Mouse (Mus musculus) hindbrain, embryonic 14.5 days (tissue): ENCODE results near the gene Ifit1bl2. TPM values are rescaled to one million over a fixed set of nuclear protein-coding genes. Genes with fewer than 3 reads are reported as not detected.
"Not testable (repeated sequence)": the region's sequence is repeated elsewhere in the genome, so short reads cannot be mapped to it uniquely, and the experiment has no call there.

Experiments
- ATAC-seq: fragments of 200-750 bp; cut with Nextera tagmentation; 2 replicates; pipeline ENCODE4 v1.8.0; 2017; ENCODE audit warnings: moderate number of reproducible peaks, mild to moderate bottlenecking, moderate TSS enrichment, moderate library complexity; ENCODE audit not compliant: low FRiP score
- DNase-seq: peaks from one replicate; pipeline ENCODE4 v3.0.0-alpha.2; 2015; ENCODE audit warnings: low spot score
- H3K27ac ChIP-seq: fragments of 300-500 bp; sonication (generic); 2 replicates; pipeline ENCODE4 v1.5.1; 2014; ENCODE audit warnings: mild to moderate bottlenecking, moderate library complexity
- H3K27me3 ChIP-seq: fragments of 300-500 bp; sonication (generic); 2 replicates; pipeline ENCODE4 v1.6.1; 2014; ENCODE audit warnings: mild to moderate bottlenecking, low read length, mixed read lengths; ENCODE audit not compliant: control insufficient read depth, insufficient read depth
- H3K36me3 ChIP-seq: fragments of 300-500 bp; sonication (generic); replicated peaks from 2 replicates; pipeline ENCODE4 v1.6.1; 2014; ENCODE audit not compliant: control insufficient read depth, insufficient read depth
- H3K4me1 ChIP-seq: fragments of 300-500 bp; sonication (generic); replicated peaks from 2 replicates; pipeline ENCODE4 v1.6.1; 2014; ENCODE audit warnings: antibody characterized with exemption, low read length, mixed read lengths; ENCODE audit not compliant: control insufficient read depth, insufficient read depth
- H3K4me2 ChIP-seq: fragments of 300-500 bp; sonication (generic); replicated peaks from 2 replicates; pipeline ENCODE4 v1.6.1; 2014; ENCODE audit warnings: mild to moderate bottlenecking, moderate library complexity
- H3K4me3 ChIP-seq: fragments of 300-500 bp; sonication (generic); replicated peaks from 2 replicates; pipeline ENCODE4 v1.5.1; 2014; ENCODE audit warnings: mild to moderate bottlenecking, low read length
- H3K9ac ChIP-seq: fragments of 300-500 bp; sonication (generic); 2 replicates; pipeline ENCODE4 v1.6.1; 2014
- H3K9me3 ChIP-seq: fragments of 300-500 bp; sonication (generic); 2 replicates; pipeline ENCODE4 v1.6.1; 2016; ENCODE audit warnings: low read length; ENCODE audit not compliant: control insufficient read depth
- WGBS: fragments of 180-500 bp; shearing (Covaris S2); extraction: QIAGEN DNeasy Blood & Tissue Kit; methylation state at CpG from one replicate; pipeline ENCODE4 v1.1.7; 2014; 5-methylcytosine and 5-hydroxymethylcytosine counted together
- polyA plus RNA-seq: library from polyadenylated mRNA; unstranded; fragments of >200 nt; fragmentation: Nextera tagmentation; extraction: Ambion mirVana; gene quantifications from 2 replicates; pipeline ENCODE4 v1.2.1, GENCODE M21; 2014

Gene Ifit1bl2
- polyA plus RNA-seq, 1 experiment from 2014 or later: 0.07 TPM

DNA sequence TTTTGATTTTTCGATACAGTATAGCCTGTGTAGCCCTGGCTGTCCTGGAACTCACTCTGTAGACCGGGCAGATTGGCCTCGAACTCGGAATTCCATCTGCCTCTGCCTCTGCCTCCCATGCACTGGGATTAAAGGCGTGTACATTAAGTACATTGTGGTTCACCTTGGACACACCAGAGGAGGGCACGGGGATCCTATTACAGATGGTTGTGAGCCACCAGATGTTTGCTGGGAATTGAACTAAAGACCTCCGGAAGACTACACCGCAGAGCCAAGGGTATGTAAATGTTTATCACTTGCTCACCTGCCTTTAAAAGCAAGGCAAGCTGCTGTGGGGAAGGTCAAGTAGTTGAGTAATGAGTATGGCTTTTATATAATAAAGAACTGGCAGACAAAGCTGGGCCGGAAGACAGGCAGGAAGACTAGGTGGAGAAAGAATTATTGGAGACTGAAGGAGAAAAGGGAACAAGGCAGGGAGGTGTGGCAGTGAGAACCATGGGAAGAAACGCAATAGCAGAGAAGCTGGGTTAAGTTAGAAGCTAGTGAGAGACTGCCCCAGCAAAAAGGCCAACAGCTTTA is 14.8 kb upstream of the Ifit1bl2 start:
- DNase-seq (no peak), ATAC-seq (no peak)
- Histone ChIP-seq H3K9me3 (no peaks in the 10 kb centered on the region), H3K4me1 (no peaks in the 10 kb centered on the region), H3K27ac (no peak overlapping the region), H3K4me2 (no peak overlapping the region), H3K27me3 (no peaks in the 10 kb centered on the region), H3K9ac (no peak overlapping the region), H3K4me3 (no peak overlapping the region), H3K36me3 (no peaks in the 10 kb centered on the region)
- WGBS: 88% methylated on average over 10 of the region's 10 CpGs

DNA sequence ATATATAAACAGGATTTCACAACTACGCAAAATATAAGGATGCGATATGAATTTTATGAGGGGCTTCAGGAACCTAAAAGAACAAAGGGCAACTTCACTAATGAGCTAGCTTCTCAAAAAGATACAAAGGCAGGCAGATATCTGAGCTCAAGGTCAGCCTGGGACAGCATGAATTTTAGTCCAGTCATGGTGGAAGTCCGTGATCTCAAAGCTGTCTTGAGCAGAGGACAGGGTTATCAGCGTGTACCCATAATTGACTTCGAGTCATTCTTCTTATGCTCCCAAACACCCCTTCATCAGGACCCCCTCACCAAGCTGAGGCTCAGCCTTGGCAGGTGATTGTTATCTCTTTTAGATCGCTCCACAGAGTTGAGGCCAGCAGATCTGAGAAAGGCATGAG is 10.5 kb upstream of the Ifit1bl2 start:
- Histone ChIP-seq H3K4me1 (no peaks in the 10 kb centered on the region), H3K27me3 (no peaks in the 10 kb centered on the region), H3K27ac (no peak overlapping the region), H3K36me3 (no peaks in the 10 kb centered on the region), H3K4me2 (no peak overlapping the region), H3K4me3 (no peak overlapping the region), H3K9me3 (no peaks in the 10 kb centered on the region), H3K9ac (no peak overlapping the region)
- DNase-seq (no peak), ATAC-seq (no peak)
- 94% methylated on average over 6 of the region's 6 CpGs for WGBS

DNA sequence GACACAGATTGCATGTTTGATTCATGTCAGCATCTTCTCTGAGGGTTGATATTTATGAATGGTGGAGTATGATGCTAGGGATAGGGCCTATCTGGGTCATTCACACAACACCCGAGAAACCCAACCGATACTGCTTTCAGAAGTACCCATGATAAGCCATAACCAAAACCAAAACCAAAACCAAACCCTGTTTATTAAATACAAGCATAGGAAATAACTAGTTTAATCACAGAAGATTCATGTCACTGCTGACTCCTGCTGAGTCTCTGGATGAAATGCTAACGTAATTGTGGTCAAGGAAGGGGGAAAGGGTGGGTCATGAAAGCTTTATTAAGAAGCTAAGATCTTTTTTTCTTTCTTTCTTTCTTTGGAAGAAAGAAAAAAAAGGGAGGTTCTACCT is 9.7 kb upstream of the Ifit1bl2 start:
- no peaks in the 10 kb centered on the region for H3K27me3 ChIP-seq
- no peak overlapping the region for H3K9ac ChIP-seq
- H3K36me3 ChIP-seq: no peaks in the 10 kb centered on the region
- no peak overlapping the region for H3K4me3 ChIP-seq
- DNase-seq: no peak
- no peak for ATAC-seq
- 86% methylated on average over 3 of the region's 3 CpGs for WGBS
- H3K9me3 ChIP-seq: no peaks in the 10 kb centered on the region
- no peaks in the 10 kb centered on the region for H3K4me1 ChIP-seq
- H3K4me2 ChIP-seq: no peak overlapping the region
- H3K27ac ChIP-seq: no peak overlapping the region

GRCm38 (mm10) chr19:34647630-34648029 is 7.1 kb upstream of the Ifit1bl2 start:
- H3K9me3 ChIP-seq, H3K9ac ChIP-seq, H3K4me2 ChIP-seq, H3K27me3 ChIP-seq, H3K4me1 ChIP-seq, ATAC-seq, H3K27ac ChIP-seq, DNase-seq, H3K4me3 ChIP-seq, H3K36me3 ChIP-seq: not testable (repeated sequence)
- 95% methylated on average over 6 of the region's 8 CpGs for WGBS

DNA sequence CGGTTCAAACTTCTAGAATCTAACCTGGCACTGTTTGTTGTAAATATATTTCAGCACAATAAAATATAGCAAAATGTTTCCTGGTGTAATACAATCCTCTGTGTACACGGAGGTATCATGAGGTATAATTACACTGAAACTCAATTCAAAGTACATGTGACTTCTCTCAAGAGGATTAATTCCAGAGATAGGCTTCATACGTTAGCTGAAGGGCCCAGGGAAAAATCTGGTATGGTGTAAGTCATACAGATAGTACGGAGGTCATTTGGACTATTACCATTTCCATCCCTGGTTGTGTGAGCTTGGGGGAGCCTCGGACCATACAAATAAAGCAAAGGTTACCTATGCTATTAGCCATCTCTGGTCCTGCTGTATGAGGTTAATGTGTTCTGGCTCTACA is 2.1 kb upstream of the Ifit1bl2 start:
- ATAC-seq (no peak), DNase-seq (no peak)
- Histone ChIP-seq H3K4me3 (no peak overlapping the region), H3K9me3 (no peaks in the 10 kb centered on the region), H3K9ac (no peak overlapping the region), H3K36me3 (no peaks in the 10 kb centered on the region), H3K27ac (no peak overlapping the region), H3K4me2 (no peak overlapping the region), H3K27me3 (no peaks in the 10 kb centered on the region), H3K4me1 (no peaks in the 10 kb centered on the region)
- 84% methylated on average over 5 of the region's 5 CpGs for WGBS

GRCm38 (mm10) chr19:34636933-34637557 is 3.5 kb downstream of the Ifit1bl2 start:
- H3K4me3 ChIP-seq: no peak overlapping the region
- no peaks in the 10 kb centered on the region for H3K27me3 ChIP-seq
- no peak overlapping the region for H3K27ac ChIP-seq
- H3K9me3 ChIP-seq: no peaks in the 10 kb centered on the region
- H3K4me1 ChIP-seq: no peaks in the 10 kb centered on the region
- WGBS: 15% methylated on average over 3 of the region's 3 CpGs
- DNase-seq (peak; percentile 69), ATAC-seq (peak; percentile 74; the same call in 1 of the 2 replicates)
- no peak overlapping the region for H3K9ac ChIP-seq
- no peaks in the 10 kb centered on the region for H3K36me3 ChIP-seq
- no peak overlapping the region for H3K4me2 ChIP-seq

DNA sequence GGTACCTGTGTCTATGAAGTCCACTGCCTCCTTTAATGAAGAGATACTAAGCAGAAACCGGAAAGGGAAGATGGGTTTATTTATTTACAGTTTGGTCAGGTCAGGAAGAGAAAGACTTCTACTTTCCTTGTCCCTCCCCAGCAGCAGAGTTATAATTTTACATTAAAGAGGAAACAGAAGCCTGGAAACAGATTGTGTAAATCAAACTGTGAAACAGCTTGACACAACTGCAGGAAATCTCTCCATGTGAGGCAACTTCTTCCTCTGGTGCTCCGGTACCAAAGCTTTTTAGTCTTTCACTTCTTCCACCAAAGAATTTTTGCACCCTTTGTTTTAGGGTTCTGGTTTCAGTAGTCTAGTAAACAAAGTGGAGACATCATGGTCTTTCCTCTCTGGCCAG is 7.1 kb downstream of the Ifit1bl2 start:
- WGBS: 83% methylated on average over 2 of the region's 2 CpGs

DNA sequence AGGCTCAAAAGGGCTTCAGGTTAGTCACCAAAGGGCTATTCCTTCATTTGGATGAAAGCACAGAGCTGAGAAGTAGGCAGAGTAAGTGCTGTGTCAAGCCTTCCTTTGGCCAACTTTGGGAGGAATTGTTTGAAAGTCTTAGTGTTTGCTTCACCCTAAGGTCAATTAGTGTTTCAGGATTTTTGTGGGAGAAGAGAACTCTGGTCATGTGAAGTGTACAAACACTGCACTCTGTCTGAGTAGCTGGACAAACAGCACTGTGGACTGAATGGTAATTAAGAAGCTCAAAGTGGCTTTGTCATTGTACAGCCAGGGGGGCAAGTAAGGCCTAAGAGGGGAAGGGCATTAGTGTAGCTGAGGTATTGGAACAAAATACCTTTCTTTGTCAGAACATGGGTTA is 9.1 kb downstream of the Ifit1bl2 start:
- H3K27ac ChIP-seq: no peak overlapping the region
- H3K4me1 ChIP-seq: no peaks in the 10 kb centered on the region
- DNase-seq: no peak
- no peaks in the 10 kb centered on the region for H3K9me3 ChIP-seq
- no peak overlapping the region for H3K4me3 ChIP-seq
- H3K4me2 ChIP-seq: no peak overlapping the region
- no peak overlapping the region for H3K9ac ChIP-seq
- H3K27me3 ChIP-seq: no peaks in the 10 kb centered on the region
- H3K36me3 ChIP-seq: no peaks in the 10 kb centered on the region
- no peak for ATAC-seq

More for the DNA sequence above, 7.1 kb downstream of the Ifit1bl2 start:
- Histone ChIP-seq H3K27ac (no peak overlapping the region), H3K4me2 (no peak overlapping the region), H3K9ac (no peak overlapping the region), H3K9me3 (no peaks in the 10 kb centered on the region), H3K36me3 (no peaks in the 10 kb centered on the region), H3K4me3 (no peak overlapping the region), H3K27me3 (no peaks in the 10 kb centered on the region), H3K4me1 (no peaks in the 10 kb centered on the region)
- DNase-seq (no peak), ATAC-seq (no peak)

GRCm38 (mm10) chr19:34627496-34627895 is 13.0 kb downstream of the Ifit1bl2 start:
- H3K4me1 ChIP-seq: no peaks in the 10 kb centered on the region
- no peak overlapping the region for H3K4me2 ChIP-seq
- ATAC-seq: no peak
- no peak overlapping the region for H3K4me3 ChIP-seq
- H3K36me3 ChIP-seq: no peaks in the 10 kb centered on the region
- 86% methylated on average over 2 of the region's 2 CpGs for WGBS
- no peak for DNase-seq
- no peaks in the 10 kb centered on the region for H3K27me3 ChIP-seq
- H3K9ac ChIP-seq: no peak overlapping the region
- H3K27ac ChIP-seq: no peak overlapping the region
- no peaks in the 10 kb centered on the region for H3K9me3 ChIP-seq

DNA sequence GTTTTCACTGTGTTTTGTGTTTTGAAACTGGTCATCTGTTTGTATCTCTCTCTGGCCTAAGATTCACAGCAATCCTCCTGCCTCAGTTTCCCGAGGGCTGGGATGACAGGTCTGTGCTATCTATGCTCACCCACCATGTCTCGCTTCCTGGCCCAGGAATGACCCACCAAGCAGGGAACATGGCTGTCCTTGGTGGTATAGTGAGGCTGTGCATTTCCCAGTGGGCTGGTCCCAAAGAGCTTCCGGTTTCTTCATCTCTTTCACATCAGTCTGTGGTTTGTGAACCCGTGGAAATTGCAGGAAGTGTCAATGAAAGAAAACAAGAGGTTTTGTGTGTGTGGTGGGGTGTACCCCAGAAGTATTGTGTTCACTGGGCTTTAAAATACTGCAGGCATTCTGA is 15.9 kb downstream of the Ifit1bl2 start:
- ATAC-seq (no peak), DNase-seq (no peak)
- H3K9me3 ChIP-seq: no peaks in the 10 kb centered on the region
- no peaks in the 10 kb centered on the region for H3K4me1 ChIP-seq
- H3K4me3 ChIP-seq: no peak overlapping the region
- H3K27me3 ChIP-seq: no peaks in the 10 kb centered on the region
- no peak overlapping the region for H3K4me2 ChIP-seq
- no peak overlapping the region for H3K27ac ChIP-seq
- WGBS: 86% methylated on average over 4 of the region's 4 CpGs
- no peak overlapping the region for H3K9ac ChIP-seq
- no peaks in the 10 kb centered on the region for H3K36me3 ChIP-seq
